Mouse (Mus musculus): Measurements from ENCODE around the gene Dennd5b.

Dennd5b gene

DNA sequence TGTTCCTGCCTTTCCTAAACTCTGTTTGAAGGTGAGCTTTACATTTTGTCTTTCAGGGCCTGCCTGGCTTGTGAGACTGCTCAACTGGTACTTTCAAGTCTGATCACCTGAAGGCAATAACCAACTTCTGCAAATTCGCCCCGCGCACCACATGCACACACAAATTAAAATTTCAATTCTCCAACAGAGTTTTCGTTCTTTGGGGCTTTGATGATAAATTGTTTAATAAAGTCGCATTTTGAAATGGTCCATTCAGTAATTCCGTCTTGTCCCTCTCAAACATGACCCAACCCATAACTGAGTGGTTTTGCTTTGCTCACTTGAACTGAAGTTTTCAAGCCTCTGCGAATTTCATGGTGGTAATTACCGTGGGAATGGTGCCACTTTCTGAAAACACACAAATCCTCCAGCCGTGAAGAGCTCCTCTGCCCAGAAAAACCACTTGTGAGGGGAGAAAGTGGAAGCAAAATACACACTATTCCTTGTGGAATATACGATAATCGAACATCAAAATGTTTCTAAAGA, 154.5 kb downstream of the Dennd5b start:
- DNase-seq (ENCODE audit: low read depth, low spot score): no peak

DNA sequence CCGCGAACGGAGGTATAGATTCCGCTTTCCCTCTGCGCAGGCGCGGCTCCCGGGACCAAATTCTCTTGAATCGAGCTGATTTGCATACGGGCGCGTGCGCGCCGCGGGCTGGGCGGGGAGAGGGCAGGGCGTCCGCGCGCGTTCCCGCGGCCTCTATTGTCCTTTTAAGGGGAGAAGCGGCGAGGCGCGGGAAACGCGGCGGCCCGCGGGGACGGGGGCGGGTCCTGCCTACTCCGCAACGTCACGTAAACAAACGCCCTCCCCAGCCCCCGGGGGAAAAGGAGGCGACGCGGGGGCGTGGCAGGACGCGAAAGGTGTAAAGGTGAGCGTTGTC, 155.1 kb downstream of the Dennd5b start, which contains the start of gene Sinhcaf:
TSS of gene Sinhcaf (minus strand) at position 59 of the 334 bp plus-strand sequence.
- DNase-seq (ENCODE audit: low read depth, low spot score): peak; percentile 98

DNA sequence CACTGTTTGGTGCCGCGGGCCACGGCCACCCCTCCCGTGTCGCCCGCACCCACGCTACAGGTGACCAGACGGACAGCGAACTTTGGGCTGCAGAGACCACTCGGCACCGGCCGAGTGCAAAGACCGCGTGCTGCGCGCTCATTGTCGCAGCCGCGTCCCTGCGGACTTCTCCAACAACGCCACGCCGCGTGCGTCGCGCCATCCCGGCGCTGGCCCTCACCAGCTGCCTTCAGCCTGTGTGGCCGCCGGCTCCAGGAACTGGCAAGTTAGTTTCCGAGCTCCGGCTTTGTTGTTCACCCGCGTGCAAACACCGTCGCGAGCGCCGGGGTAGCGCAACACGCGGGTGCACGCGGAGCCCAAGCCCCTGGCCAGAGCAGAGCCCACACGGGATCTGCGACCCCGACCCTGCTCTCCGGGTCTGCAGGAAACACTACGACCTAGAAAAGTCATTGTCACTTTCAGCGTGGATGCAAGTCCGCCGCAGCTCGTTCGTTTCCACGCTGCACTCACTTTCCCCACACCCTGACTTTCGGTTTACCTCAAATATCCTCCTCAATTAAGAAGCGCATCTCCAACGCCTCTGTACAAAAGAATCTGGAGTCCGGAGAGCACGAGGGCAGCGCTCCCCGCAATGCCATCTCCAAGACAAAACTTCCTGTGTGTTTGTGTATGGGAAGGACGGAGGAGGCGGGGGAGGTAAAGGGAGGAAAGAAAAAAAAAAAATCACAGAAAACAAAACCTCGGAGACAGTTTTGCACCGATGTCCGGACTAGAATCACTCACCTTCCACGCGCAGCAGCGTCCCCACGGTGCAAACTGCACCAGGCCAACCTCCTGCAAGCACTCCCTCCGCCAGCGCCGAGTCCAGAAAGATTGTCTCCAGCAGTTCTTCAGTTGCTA, 155.7 kb downstream of the Dennd5b start:
- DNase-seq (ENCODE audit: low read depth, low spot score): peak; percentile 35

DNA sequence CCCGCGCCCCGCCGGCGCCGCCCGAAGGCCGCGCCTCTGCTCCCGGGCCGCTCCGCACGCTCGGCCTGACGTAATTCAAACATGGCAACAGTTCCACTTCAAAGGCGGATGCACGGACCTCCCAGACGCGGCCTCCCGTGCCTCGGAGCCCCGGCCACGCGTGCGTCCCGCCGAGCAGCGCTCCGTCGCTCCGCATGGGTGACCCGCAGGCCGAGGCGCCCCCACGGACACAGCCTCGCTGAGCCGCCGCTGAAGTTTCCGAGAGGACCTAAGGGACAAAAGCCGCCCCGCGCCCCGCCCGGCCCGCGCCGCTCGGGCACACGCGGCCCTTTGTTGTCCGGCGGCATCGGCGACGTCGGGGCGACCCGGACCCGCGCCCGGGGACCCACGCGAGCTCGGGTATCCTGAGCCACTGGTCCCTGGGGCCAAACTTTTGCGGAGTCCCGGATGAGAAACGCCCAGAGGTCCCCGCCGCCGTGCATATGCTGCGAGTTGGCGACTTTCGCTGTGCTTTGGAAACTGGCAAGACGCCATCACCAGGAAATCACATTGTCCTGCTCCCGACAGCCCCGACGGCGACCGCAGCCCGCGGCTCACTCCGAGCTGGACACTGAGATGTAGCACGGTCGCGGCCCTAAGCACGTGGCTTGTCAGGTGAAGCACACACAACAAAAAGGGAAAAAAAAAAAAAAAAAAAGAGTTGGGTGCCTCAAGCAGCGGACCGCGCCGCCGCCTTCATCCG, 156.5 kb downstream of the Dennd5b start:
- peak; percentile 24 for DNase-seq (ENCODE audit: low read depth, low spot score)

DNA sequence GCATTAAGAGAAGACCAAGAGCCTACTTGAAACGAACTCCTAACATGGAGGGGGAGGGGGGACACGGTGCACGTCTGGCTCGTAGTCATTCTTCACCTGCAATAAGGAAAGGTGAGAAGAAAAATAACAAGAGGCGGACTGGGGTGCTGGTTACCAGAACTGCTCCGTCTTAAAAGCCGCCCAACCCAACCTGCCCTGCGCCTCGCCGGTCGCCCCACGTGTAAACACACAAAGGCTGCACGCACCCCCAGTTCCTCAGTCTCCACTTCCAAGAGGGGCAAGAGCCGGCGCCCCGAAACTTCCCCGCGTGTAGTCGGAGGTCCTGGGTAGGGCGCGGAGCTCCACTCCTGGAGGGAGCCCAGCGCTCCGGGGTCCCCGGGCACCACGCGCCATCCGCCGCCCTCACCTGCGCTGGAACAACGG, 157.1 kb downstream of the Dennd5b start:
- DNase-seq (ENCODE audit: low read depth, low spot score): no peak

DNA sequence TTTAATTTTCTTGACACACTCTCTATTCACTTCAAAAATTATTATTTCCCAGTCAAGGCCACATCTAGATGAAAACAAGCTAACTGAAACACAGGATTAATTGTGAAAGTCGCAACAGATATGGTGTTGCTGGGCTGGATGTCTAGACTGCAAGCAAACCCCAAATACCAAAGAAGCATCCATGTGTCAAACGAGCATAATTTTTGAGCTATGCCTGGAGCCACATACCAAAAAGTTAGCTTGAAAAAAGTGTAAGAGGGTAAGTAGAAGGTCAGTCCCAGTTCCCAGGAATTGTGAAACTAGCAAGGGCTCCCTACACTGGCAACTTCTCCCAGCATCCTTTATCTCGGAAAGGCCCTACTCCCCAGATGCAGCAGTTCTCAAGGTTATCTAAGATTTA, 157.8 kb downstream of the Dennd5b start:
- DNase-seq (ENCODE audit: low read depth, low spot score): no peak

DNA sequence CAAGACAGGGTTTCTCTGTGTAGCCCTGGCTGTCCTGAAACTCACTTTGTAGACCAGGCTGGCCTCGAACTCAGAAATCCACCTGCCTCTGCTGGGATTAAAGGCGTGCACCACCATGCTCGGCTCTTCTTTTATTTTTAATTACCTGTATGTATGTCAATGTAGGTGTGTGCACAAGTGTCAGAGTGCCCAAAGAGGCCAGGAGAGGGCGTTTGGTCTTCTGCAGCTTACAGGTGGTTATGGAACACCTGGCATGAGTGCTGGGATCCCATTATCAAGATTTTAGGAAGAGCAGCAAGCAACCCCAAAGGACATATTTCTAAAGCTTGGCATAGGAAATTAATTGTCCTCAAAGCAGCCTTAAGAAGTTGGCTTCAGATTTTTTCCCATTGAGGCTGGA, 159.1 kb downstream of the Dennd5b start:
- no peak for DNase-seq (ENCODE audit: low read depth, low spot score)

DNA sequence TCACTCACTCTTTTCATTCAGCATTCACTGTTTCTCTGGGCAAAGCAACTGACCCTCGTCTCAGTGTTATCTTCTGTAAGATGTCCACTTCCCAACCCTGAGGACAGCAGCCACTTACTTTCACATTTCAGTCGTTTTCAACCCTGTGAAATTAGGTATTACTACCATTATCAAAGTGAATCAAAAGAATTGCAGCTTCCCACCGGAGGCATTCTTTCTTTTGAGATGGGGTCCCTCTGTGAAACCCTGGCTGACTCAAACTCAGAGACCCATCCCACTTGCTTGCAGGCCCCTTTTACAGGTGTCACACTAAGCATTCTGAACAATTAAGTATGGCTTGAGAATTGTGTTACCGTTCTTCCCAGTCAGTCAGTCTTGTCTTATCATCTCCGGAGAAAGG, 159.6 kb downstream of the Dennd5b start:
- no peak for DNase-seq (ENCODE audit: low read depth, low spot score)

DNA sequence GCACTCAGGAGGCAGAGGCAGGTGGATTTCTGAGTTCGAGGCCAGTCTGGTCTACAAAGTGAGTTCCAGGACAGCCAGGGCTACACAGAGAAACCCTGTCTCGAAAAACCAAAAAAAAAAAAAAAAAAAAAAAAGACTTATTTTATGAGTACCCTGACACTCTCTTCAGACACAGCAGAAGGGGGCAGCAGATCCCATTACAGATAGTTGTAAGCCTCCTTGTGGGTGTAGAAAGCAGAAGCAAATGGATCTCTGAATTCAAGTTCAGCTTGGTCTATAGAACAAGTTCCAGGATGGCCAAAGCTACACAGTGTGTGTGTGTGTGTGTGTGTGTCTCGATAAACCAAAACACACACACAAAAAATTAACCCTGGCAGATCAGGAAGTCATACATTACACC, 161.1 kb downstream of the Dennd5b start:
- DNase-seq (ENCODE audit: low read depth, low spot score): peak; percentile 46

Measured in brain, adult 2 months (tissue).